Mouse (Mus musculus) bone marrow, adult 2 months (tissue): ENCODE measurements at regions not wholly inside any gene's neighbourhood (a gene's known extent, or its start where the extent isn't known, plus 50 kb on each side); places are given as distances from the start of the nearest gene placed in this dataset.

Experiments used
- CTCF ChIP-seq: fragments of 200-500 bp; IDR thresholded peaks from 2 replicates; pipeline ENCODE4 v1.5.1; 2011; ENCODE audit warnings: low read length, control low read depth; ENCODE audit not compliant: control insufficient read depth, insufficient read depth
- POLR2A ChIP-seq: fragments of 200-500 bp; IDR thresholded peaks from 2 replicates; pipeline ENCODE4 v1.6.1; 2011; ENCODE audit warnings: low read depth, mild to moderate bottlenecking, control low read depth, low read length, borderline replicate concordance; ENCODE audit not compliant: control insufficient read depth

GRCm38 (mm10) chr3:41504867-41505266 lies 50.7 kb upstream of the Jade1 start:
- TF ChIP-seq POLR2A = no peak
- TF ChIP-seq CTCF = no peak
